Mouse (Mus musculus): ENCODE results near the gene Fhdc1.

Gene Fhdc1

GRCm38 (mm10) chr3:84432797-84433445, 47.3 kb downstream of the Fhdc1 start:
- no peak for DNase-seq (ENCODE audit: inconsistent ontology term)

- no peak for DNase-seq (ENCODE audit: inconsistent ontology term)
Measured at GRCm38 (mm10) chr3:84431257-84431656, 49.0 kb downstream of the Fhdc1 start.

GRCm38 (mm10) chr3:84430152-84430551, 50.1 kb downstream of the Fhdc1 start:
- DNase-seq (ENCODE audit: inconsistent ontology term), result peak; percentile 48

GRCm38 (mm10) chr3:84428994-84429725, 51.1 kb downstream of the Fhdc1 start:
- peak; percentile 73 for DNase-seq (ENCODE audit: inconsistent ontology term)

GRCm38 (mm10) chr3:84427779-84428178, 52.5 kb downstream of the Fhdc1 start:
- DNase-seq (ENCODE audit: inconsistent ontology term), result no peak

GRCm38 (mm10) chr3:84422340-84422739, 57.9 kb downstream of the Fhdc1 start:
- no peak for DNase-seq (ENCODE audit: inconsistent ontology term)

GRCm38 (mm10) chr3:84413868-84414267, 66.4 kb downstream of the Fhdc1 start:
- no peak for DNase-seq (ENCODE audit: inconsistent ontology term)

- DNase-seq (ENCODE audit: inconsistent ontology term), result no peak
Measured at GRCm38 (mm10) chr3:84412920-84413319, 67.3 kb downstream of the Fhdc1 start.

GRCm38 (mm10) chr3:84409474-84409862, 70.8 kb downstream of the Fhdc1 start:
- DNase-seq (ENCODE audit: inconsistent ontology term), result no peak

- DNase-seq (ENCODE audit: inconsistent ontology term), result no peak
Measured at GRCm38 (mm10) chr3:84408756-84409473, 71.3 kb downstream of the Fhdc1 start.

- no peak for DNase-seq (ENCODE audit: inconsistent ontology term)
Measured at GRCm38 (mm10) chr3:84405523-84405922, 74.7 kb downstream of the Fhdc1 start.

- peak; percentile 65 for DNase-seq (ENCODE audit: inconsistent ontology term)
Measured at GRCm38 (mm10) chr3:84403389-84403788, 76.8 kb downstream of the Fhdc1 start.

GRCm38 (mm10) chr3:84402716-84403115, 77.5 kb downstream of the Fhdc1 start:
- no peak for DNase-seq (ENCODE audit: inconsistent ontology term)

- DNase-seq (ENCODE audit: inconsistent ontology term), result no peak
Measured at GRCm38 (mm10) chr3:84397976-84398375, 82.3 kb downstream of the Fhdc1 start.

- no peak for DNase-seq (ENCODE audit: inconsistent ontology term)
Measured at GRCm38 (mm10) chr3:84396240-84396639, 84.0 kb downstream of the Fhdc1 start.

- no peak for DNase-seq (ENCODE audit: inconsistent ontology term)
Measured at GRCm38 (mm10) chr3:84395840-84396239, 84.4 kb downstream of the Fhdc1 start.

- DNase-seq (ENCODE audit: inconsistent ontology term), result no peak
Measured at GRCm38 (mm10) chr3:84394841-84395447, 85.3 kb downstream of the Fhdc1 start.

Measured in Muller cell, postnatal 12 days (primary cell).